Mouse (Mus musculus) heart, postnatal 25 days (tissue): ENCODE data around the gene Sirpb1a. TPM values are rescaled to one million over a fixed set of nuclear protein-coding genes. Genes with fewer than 3 reads are reported as not detected.
"Not testable (repeated sequence)": the region's sequence is repeated elsewhere in the genome, so short reads cannot be mapped to it uniquely, and the experiment has no call there.

ENCODE experiments used
- DNase-seq: peaks from one replicate; pipeline ENCODE4 v3.0.0; 2022; ENCODE audit warnings: low spot score
- intact Hi-C: fragments of 180-260 bp; cut with DNase I; formaldehyde crosslinking; loops from one replicate; pipeline ENCODE4 v1.15.1; 2025
- total RNA-seq, 2 experiments: library from RNA; stranded (reverse); gene quantifications; 2 replicates each; pipeline ENCODE4 v1.2.3; 2021

Gene Sirpb1a
- total RNA-seq = not detected

GRCm38 (mm10) chr3:15426447-15426846 is at the start of gene Sirpb1a:
Sirpb1a (minus strand) TSS chr3:15426520.
- DNase-seq, intact Hi-C loops: not testable (repeated sequence)

- intact Hi-C loops, DNase-seq: not testable (repeated sequence)
These were observed 48.5 kb upstream of the Sirpb1a start for GRCm38 (mm10) chr3:15474831-15475230.

- intact Hi-C loops = not testable (repeated sequence)
These were observed 43.8 kb upstream of the Sirpb1a start for GRCm38 (mm10) chr3:15470158-15470557.

GRCm38 (mm10) chr3:15443936-15444335 is 17.6 kb upstream of the Sirpb1a start:
- not testable (repeated sequence) for DNase-seq

More at GRCm38 (mm10) chr3:15470158-15470557, 43.8 kb upstream of the Sirpb1a start:
- not testable (repeated sequence) for DNase-seq

GRCm38 (mm10) chr3:15439844-15440243 is 13.5 kb upstream of the Sirpb1a start:
- intact Hi-C loops, DNase-seq: not testable (repeated sequence)

More at GRCm38 (mm10) chr3:15443936-15444335, 17.6 kb upstream of the Sirpb1a start:
- intact Hi-C loops = not testable (repeated sequence)

- intact Hi-C loops = no loop called here
These were observed 1.6 kb upstream of the Sirpb1a start for GRCm38 (mm10) chr3:15427917-15428316.

GRCm38 (mm10) chr3:15355690-15356089 is 70.6 kb downstream of the Sirpb1a start:
- DNase-seq, intact Hi-C loops: not testable (repeated sequence)

More at GRCm38 (mm10) chr3:15427917-15428316, 1.6 kb upstream of the Sirpb1a start:
- no peak for DNase-seq

GRCm38 (mm10) chr3:15350318-15350717 is 76.0 kb downstream of the Sirpb1a start:
- DNase-seq, intact Hi-C loops: not testable (repeated sequence)

GRCm38 (mm10) chr3:15345606-15346005 is 80.7 kb downstream of the Sirpb1a start:
- intact Hi-C loops, DNase-seq: not testable (repeated sequence)

- no peak for DNase-seq
- intact Hi-C loops = no loop called here
These were observed 86.0 kb downstream of the Sirpb1a start for GRCm38 (mm10) chr3:15340287-15340686.

GRCm38 (mm10) chr3:15334182-15334581 is 92.1 kb downstream of the Sirpb1a start:
- DNase-seq = no peak

GRCm38 (mm10) chr3:15332063-15332462 is 94.3 kb downstream of the Sirpb1a start, which contains the start of gene Gm9733:
Gm9733 (minus strand) TSS chr3:15332302.
- intact Hi-C loops = loop anchor here (2.0 kb wide), 1 partner anchor 515 kb away; no protein-coding TSS in a partner anchor
- no peak for DNase-seq

More at GRCm38 (mm10) chr3:15334182-15334581, 92.1 kb downstream of the Sirpb1a start:
- intact Hi-C loops = no loop called here

- intact Hi-C loops = no loop called here
- DNase-seq = no peak
These were observed 94.8 kb downstream of the Sirpb1a start for GRCm38 (mm10) chr3:15331545-15331944.

GRCm38 (mm10) chr3:15329549-15329948 is 96.8 kb downstream of the Sirpb1a start:
- intact Hi-C loops = loop anchor here (5.0 kb wide), 1 partner anchor 128 kb away; no protein-coding TSS in a partner anchor
- DNase-seq = no peak

Other genes starting within 250 kb of the Sirpb1a start
- not detected for gene Gm9733, start 94.2 kb downstream of the Sirpb1a start, total RNA-seq
- gene Sirpb1b, start 148.5 kb upstream of the Sirpb1a start, total RNA-seq = not detected